Mouse (Mus musculus) small intestine, adult 2 months (tissue): ENCODE data around the gene Trmt1.

Experiments
- CTCF ChIP-seq: fragments of 200-500 bp; IDR thresholded peaks from 2 replicates; pipeline ENCODE4 v1.5.1; 2012; ENCODE audit warnings: low read depth, mild to moderate bottlenecking, control low read depth, inconsistent platforms, low read length, moderate library complexity, mixed read lengths; ENCODE audit not compliant: insufficient replicate concordance, insufficient read length; ENCODE audit errors: extremely low read depth
- POLR2A ChIP-seq: fragments of 200-500 bp; IDR thresholded peaks from 2 replicates; pipeline ENCODE4 v1.6.1; 2012; ENCODE audit warnings: low read depth, mild to moderate bottlenecking, control low read depth, inconsistent platforms, low read length, moderate library complexity

- no peak for TF ChIP-seq POLR2A
- no peak for TF ChIP-seq CTCF
Observed at GRCm38 (mm10) chr8:84687003-84687704, 1.0 kb downstream of the Trmt1 start.
